Comparison of ENCODE assay signal across 14 mouse cellular contexts in the genomic region with DNA sequence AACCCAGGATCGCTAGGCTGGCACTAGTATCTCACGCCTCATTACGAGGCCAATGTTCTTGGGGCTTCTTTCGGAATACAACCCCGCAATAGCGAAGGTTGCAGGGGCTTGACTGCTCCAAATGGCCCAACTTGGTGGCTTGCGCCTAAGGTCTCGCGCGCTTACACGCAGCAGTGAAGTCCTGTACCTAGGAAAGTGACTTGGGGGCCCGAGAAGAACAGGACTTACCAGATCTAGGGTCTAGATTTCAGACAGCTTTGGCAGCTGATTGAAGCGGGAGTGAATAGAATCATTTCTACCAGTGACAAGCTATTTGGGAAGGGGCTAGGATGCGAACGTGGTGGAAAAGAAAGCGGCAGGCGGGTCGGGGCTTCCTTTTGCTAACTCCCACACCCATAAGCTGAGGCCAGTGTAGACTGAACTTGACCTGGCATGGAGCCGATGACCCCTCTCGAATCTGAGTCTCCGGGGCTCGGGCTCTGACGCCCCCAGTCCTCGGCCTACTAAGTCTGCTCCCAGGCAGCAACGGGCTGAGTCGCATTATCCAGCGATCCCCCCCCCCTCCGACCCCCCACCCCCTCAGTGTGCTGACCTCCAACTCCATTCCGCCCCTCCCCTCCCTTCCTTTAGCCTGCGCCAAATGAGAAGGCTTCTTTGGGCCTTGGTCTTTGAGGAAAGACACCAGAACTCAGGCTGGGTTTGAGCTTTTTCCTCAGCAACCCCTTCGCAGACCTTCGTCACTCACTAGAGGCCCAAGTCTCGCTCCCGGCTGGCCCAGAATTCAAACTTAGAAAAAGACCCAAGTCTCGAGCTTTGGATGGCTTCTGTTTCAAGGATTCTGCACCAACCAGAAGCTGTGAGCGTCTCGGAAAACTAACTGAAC. TPM values are rescaled to one million over a fixed set of nuclear protein-coding genes. Genes with fewer than 3 reads are reported as not detected.
DNase-seq lines count a peak whose midpoint lies in the region; ATAC-seq and TF ChIP-seq lines count a peak whose summit lies in the region.
"Had no signal": no experiment of that assay in that cellular context is flagged by ENCODE, and none has a peak within 500 bp of the region (broad histone marks: within the 10 kb centered on the region; RNA-seq: fewer than 3 reads in every experiment).

No protein-coding gene starts in this region.

- H3K4me2 ChIP-seq in lung, embryonic 14.5 days = no peak overlapping the region
- H3K4me2 ChIP-seq: limb, embryonic 15.5 days had no signal

- no peaks in the 10 kb centered on the region for H3K9me3 ChIP-seq in lung, embryonic 14.5 days (ENCODE audit: low read depth, low read length)
- H3K9me3 ChIP-seq in forebrain, embryonic 10.5 days = no peaks in the 10 kb centered on the region
- H3K9me3 ChIP-seq in limb, embryonic 10.5 days (replicated peaks) = no peaks in the 10 kb centered on the region
- H3K9me3 ChIP-seq: limb, embryonic 15.5 days had no signal

- H3K4me1 ChIP-seq in lung, embryonic 14.5 days (ENCODE audit: insufficient read depth) = no peaks in the 10 kb centered on the region
- H3K4me1 ChIP-seq in forebrain, embryonic 10.5 days = peaks cover 67% of the 10 kb centered on the region
- H3K4me1 ChIP-seq in limb, embryonic 10.5 days = peaks cover 18% of the 10 kb centered on the region

- WGBS in lung, embryonic 14.5 days = 6% methylated on average over 37 of the region's 37 CpGs
- WGBS in forebrain, embryonic 10.5 days = 2% methylated on average over 37 of the region's 37 CpGs
- 2% methylated on average over 37 of the region's 37 CpGs for whole genome bisulfite sequencing in limb, embryonic 10.5 days

- peaks cover 89% of the 10 kb centered on the region for H3K27me3 ChIP-seq in lung, embryonic 14.5 days (ENCODE audit: insufficient read depth, low read length)
- H3K27me3 ChIP-seq in forebrain, embryonic 10.5 days (ENCODE audit: poor library complexity, severe bottlenecking) = peaks cover 99% of the 10 kb centered on the region
- peaks cover 100% of the 10 kb centered on the region for H3K27me3 ChIP-seq in limb, embryonic 10.5 days (ENCODE audit: low read depth, poor library complexity, severe bottlenecking)

- no peak overlapping the region for H3K27ac ChIP-seq in lung, embryonic 14.5 days (ENCODE audit: low read depth)
- peak overlapping the region; percentile 91 for H3K27ac ChIP-seq in forebrain, embryonic 10.5 days
- H3K27ac ChIP-seq in limb, embryonic 10.5 days = no peak overlapping the region
- H3K27ac ChIP-seq: limb, embryonic 15.5 days; macrophage had no signal

- H3K4me3 ChIP-seq in lung, embryonic 14.5 days (ENCODE audit: low read depth, low read length) = no peak overlapping the region
- peak overlapping the region; percentile 85 for H3K4me3 ChIP-seq in forebrain, embryonic 10.5 days
- H3K4me3 ChIP-seq in limb, embryonic 10.5 days = no peak overlapping the region
- H3K4me3 ChIP-seq: limb, embryonic 15.5 days had no signal

- H3K9ac ChIP-seq in lung, embryonic 14.5 days = no peak overlapping the region
- H3K9ac ChIP-seq: limb, embryonic 15.5 days had no signal

- H3K36me3 ChIP-seq in lung, embryonic 14.5 days (ENCODE audit: insufficient read depth) = no peaks in the 10 kb centered on the region
- no peaks in the 10 kb centered on the region for H3K36me3 ChIP-seq in forebrain, embryonic 10.5 days (replicated peaks)
- no peaks in the 10 kb centered on the region for H3K36me3 ChIP-seq in limb, embryonic 10.5 days
- H3K36me3 ChIP-seq: limb, embryonic 15.5 days had no signal

- DNase-seq in lung, embryonic 14.5 days = no peak
- no peak for DNase-seq in lung, postnatal 36 days
- peak; percentile 58 for DNase-seq in forebrain, embryonic 10.5 days (ENCODE audit: extremely low spot score, low spot score)
- peak; percentile 55 for DNase-seq in limb, embryonic 10.5 days (ENCODE audit: low spot score)
- peak; percentile 51 for DNase-seq in retina, embryonic 14.5 days (ENCODE audit: low spot score)
- DNase-seq in adrenal gland, adult 18-20 months (ENCODE audit: low spot score in 2 of 2) = no peak
- no peak for DNase-seq in testis, postnatal 10 days (ENCODE audit: low spot score)
- DNase-seq: kidney, adult 8-10 months; thymus, postnatal 14 days had no signal

- peak; percentile 28; the same call in 1 of the 2 replicates for ATAC-seq in lung, embryonic 14.5 days (ENCODE audit: insufficient read depth)
- no peak for ATAC-seq in megakaryocyte progenitor cell, adult 5-6 weeks (replicated peaks; ENCODE audit: poor library complexity)
- ATAC-seq: activated CD4-positive, CD25-positive, alpha-beta regulatory T cell, adult 4 months had no signal

- no peak for TF ChIP-seq CTCF in lung, embryonic 14.5 days (IDR thresholded peaks at IDR 0.05; ENCODE audit: low read depth)

RNA-seq across cellular contexts. Expression of gene Zic4, which starts 8.4 kb away (rescaled TPM):
- polyA plus RNA-seq in lung, embryonic 14.5 days (2014; fragmentation: Nextera tagmentation; extraction: Ambion mirVana) = not detected in 2 replicates
- 24.8 and 41.8 TPM in 2 replicates for polyA plus RNA-seq in forebrain, embryonic 10.5 days (2016; fragmentation: Nextera tagmentation; extraction: Ambion mirVana)
- 0.05 and 0.24 TPM in 2 replicates for polyA plus RNA-seq in limb, embryonic 10.5 days (2016; fragmentation: Nextera tagmentation; extraction: Ambion mirVana)
- total RNA-seq in adrenal gland, adult 18-20 months (2021) = not detected
- total RNA-seq in megakaryocyte progenitor cell, adult 5-6 weeks (2015) = not detected in 2 replicates
- total RNA-seq in megakaryocyte progenitor cell, adult 5-6 weeks (2017) = not detected in 2 replicates
- total RNA-seq: common myeloid progenitor, adult 5-6 weeks had no signal
- polyA plus RNA-seq: activated CD4-positive, CD25-positive, alpha-beta regulatory T cell, adult 4 months; macrophage had no signal

RNA-seq across cellular contexts. Expression of gene Zic1, which starts 11.8 kb away (rescaled TPM):
- polyA plus RNA-seq in lung, embryonic 14.5 days (2014; fragmentation: Nextera tagmentation; extraction: Ambion mirVana) = not detected in 2 replicates
- polyA plus RNA-seq in forebrain, embryonic 10.5 days (2016; fragmentation: Nextera tagmentation; extraction: Ambion mirVana) = 6.2 and 8.9 TPM in 2 replicates
- polyA plus RNA-seq in limb, embryonic 10.5 days (2016; fragmentation: Nextera tagmentation; extraction: Ambion mirVana) = 0.05 and 0.06 TPM in 2 replicates
- total RNA-seq in adrenal gland, adult 18-20 months (2021) = not detected
- not detected in 2 replicates for total RNA-seq in megakaryocyte progenitor cell, adult 5-6 weeks (2015)
- total RNA-seq in megakaryocyte progenitor cell, adult 5-6 weeks (2017) = not detected in 2 replicates
- total RNA-seq: common myeloid progenitor, adult 5-6 weeks had no signal
- polyA plus RNA-seq: activated CD4-positive, CD25-positive, alpha-beta regulatory T cell, adult 4 months; macrophage had no signal

Comparison
In these comparisons a context has a peak if more than half of its experiments do, and no peak if none do; other contexts are left out.
1. DNase-seq: peak in forebrain, embryonic 10.5 days (single experiment), limb, embryonic 10.5 days (single experiment) and retina, embryonic 14.5 days (single experiment); none in lung, embryonic 14.5 days (single experiment), lung, postnatal 36 days (single experiment), adrenal gland, adult 18-20 months (0 of 2) and testis, postnatal 10 days (single experiment).
2. RNA of gene Zic4, which starts 8.4 kb away (polyA plus RNA-seq): 24.8 to 41.8 TPM in forebrain, embryonic 10.5 days; 0.05 to 0.24 TPM in limb, embryonic 10.5 days and not detected in lung, embryonic 14.5 days; every median in the first group is over 10 times any median in the second.